Mouse (Mus musculus) C2C12 (cell line): ENCODE results near the gene Kif4. TPM values are rescaled to one million over a fixed set of nuclear protein-coding genes. Genes with fewer than 3 reads are reported as not detected.

Experiments
- H3K27me3 ChIP-seq: one replicate; pipeline ENCODE4 v1.6.1; 2011; ENCODE audit not compliant: control insufficient read depth, insufficient read depth, insufficient read length
- H3K36me3 ChIP-seq: one replicate; pipeline ENCODE4 v1.6.1; 2011; ENCODE audit not compliant: control insufficient read depth, insufficient read depth
- H3K4me3 ChIP-seq: one replicate; pipeline ENCODE4 v1.5.1; 2011; ENCODE audit warnings: mild to moderate bottlenecking, control low read depth; ENCODE audit not compliant: poor library complexity, insufficient read depth, severe bottlenecking
- H3K79me2 ChIP-seq: one replicate; pipeline ENCODE4 v1.6.1; 2011; ENCODE audit not compliant: control insufficient read depth, insufficient read depth
- H3K79me3 ChIP-seq: one replicate; pipeline ENCODE4 v1.6.1; 2011; ENCODE audit warnings: low read depth, control low read depth
- H3ac ChIP-seq: one replicate; pipeline ENCODE3; 2011; ENCODE audit warnings: low read depth; ENCODE audit not compliant: control insufficient read depth, insufficient read length
- CEBPB ChIP-seq: IDR thresholded peaks from one replicate; pipeline ENCODE4 v1.6.1; 2011; ENCODE audit warnings: low read depth, mild to moderate bottlenecking, control low read depth, moderate library complexity
- CTCF ChIP-seq: IDR thresholded peaks from one replicate; pipeline ENCODE4 v1.5.1; 2011; ENCODE audit not compliant: control insufficient read depth, insufficient read depth, insufficient read length
- FOSL1 ChIP-seq: IDR thresholded peaks from one replicate; pipeline ENCODE4 v1.8.0; 2011; ENCODE audit warnings: mild to moderate bottlenecking, low read length; ENCODE audit not compliant: poor library complexity, insufficient read depth, severe bottlenecking
- MAX ChIP-seq: IDR thresholded peaks from one replicate; pipeline ENCODE4 v1.6.1; 2011; ENCODE audit warnings: mild to moderate bottlenecking, control low read depth
- MYOD1 ChIP-seq: IDR thresholded peaks from one replicate; pipeline ENCODE4 v1.6.1; 2011; ENCODE audit warnings: low read depth; ENCODE audit not compliant: control insufficient read depth, insufficient read length
- MYOG ChIP-seq: IDR thresholded peaks from one replicate; pipeline ENCODE4 v1.6.1; 2011; ENCODE audit not compliant: control insufficient read depth, insufficient read length; ENCODE audit errors: extremely low read depth
- USF1 ChIP-seq: IDR thresholded peaks from one replicate; pipeline ENCODE4 v1.6.1; 2011; ENCODE audit warnings: low read depth, mild to moderate bottlenecking, control low read depth, moderate library complexity
- polyA plus RNA-seq: library from polyadenylated mRNA; unstranded; fragments of >200 nt; fragmentation: generic; extraction: Trizol; gene quantifications from one replicate; pipeline ENCODE4 v1.2.1, GENCODE M21; 2012; ENCODE audit warnings: missing spikeins

The Kif4 gene
- polyA plus RNA-seq, 1 experiment, result 14.2 TPM

DNA sequence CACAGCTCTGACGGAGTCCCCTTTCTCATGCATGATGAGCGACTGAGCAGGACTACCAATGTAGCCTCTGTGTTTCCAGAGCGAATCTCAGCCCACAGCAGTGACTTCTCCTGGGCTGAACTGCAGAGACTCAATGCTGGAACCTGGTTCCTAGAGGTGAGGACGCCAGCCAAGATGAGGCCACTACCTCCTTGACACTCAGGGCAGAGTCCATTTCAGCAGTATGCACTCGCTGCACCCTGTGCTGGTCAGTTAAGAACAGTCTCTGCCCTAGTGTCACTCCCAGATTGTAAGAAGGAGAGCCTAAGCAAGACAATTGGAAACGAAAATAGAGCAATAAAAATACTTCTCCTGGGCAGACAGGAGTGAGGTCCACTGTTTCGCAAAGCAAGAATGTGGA is 108.8 kb downstream of the Kif4 start:
- H3K79me3 ChIP-seq, result no peaks in the 10 kb centered on the region
- TF ChIP-seq FOSL1 (no peak), CTCF (no peak), MYOD1 (no peak), USF1 (no peak), MYOG (no peak), CEBPB (no peak), MAX (no peak)
- H3K36me3 ChIP-seq, result no peaks in the 10 kb centered on the region
- H3K79me2 ChIP-seq, result no peaks in the 10 kb centered on the region
- no peak overlapping the region for H3ac ChIP-seq
- H3K27me3 ChIP-seq, result no peaks in the 10 kb centered on the region
- no peak overlapping the region for H3K4me3 ChIP-seq

DNA sequence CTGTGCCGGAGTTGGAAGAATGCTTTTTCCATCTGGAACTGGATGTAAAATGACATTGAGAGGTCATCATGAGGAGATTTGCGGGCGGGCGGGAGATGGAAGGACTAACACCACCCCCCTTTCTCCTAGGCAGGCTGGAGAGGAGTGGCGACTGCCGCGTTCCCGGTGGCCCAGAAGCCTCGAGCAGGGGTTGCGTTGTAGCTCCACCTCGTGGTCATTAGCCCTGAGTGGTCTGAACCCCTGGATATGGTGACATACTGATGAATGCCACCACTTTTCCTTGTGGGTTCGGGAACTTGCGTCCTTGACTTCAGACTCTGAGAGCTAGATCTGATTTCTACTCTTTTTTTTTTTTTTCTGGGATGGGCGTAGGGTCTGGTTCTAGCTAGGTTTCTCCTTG is 113.4 kb downstream of the Kif4 start:
- TF ChIP-seq CTCF (peak; percentile 69), MAX (no peak), MYOD1 (no peak), CEBPB (no peak), USF1 (no peak)
- Histone ChIP-seq H3ac (no peak overlapping the region), H3K27me3 (no peaks in the 10 kb centered on the region), H3K79me3 (no peaks in the 10 kb centered on the region), H3K36me3 (no peaks in the 10 kb centered on the region), H3K4me3 (no peak overlapping the region), H3K79me2 (no peaks in the 10 kb centered on the region)

DNA sequence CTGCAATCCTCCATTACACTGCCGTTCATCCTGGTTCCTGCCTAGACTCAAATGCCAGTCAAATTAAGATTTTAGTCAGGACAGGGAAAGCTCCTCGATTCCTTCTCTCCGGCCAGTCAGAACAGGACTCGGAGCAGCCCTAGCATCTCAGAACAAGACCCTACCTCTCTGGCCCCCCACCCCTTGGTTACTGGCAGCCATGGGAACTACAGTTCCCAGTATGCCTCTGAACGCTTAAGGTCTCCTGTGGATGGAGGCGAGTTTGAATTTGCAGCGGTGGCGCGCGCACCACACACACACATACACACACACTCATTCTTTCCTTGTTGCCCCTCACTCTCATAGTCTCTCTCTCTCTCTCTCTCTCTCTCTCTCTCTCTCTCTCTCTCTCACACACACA is 113.9 kb downstream of the Kif4 start:
- H3K36me3 ChIP-seq, result no peaks in the 10 kb centered on the region
- H3K4me3 ChIP-seq, result no peak overlapping the region
- H3K27me3 ChIP-seq, result no peaks in the 10 kb centered on the region
- H3K79me2 ChIP-seq, result no peaks in the 10 kb centered on the region
- TF ChIP-seq CTCF, result no peak
- no peak for TF ChIP-seq MYOD1
- no peak for TF ChIP-seq MAX
- no peak for TF ChIP-seq CEBPB
- no peak for TF ChIP-seq USF1
- TF ChIP-seq FOSL1, result no peak
- TF ChIP-seq MYOG, result no peak
- H3ac ChIP-seq, result peak overlapping the region; percentile 33
- no peaks in the 10 kb centered on the region for H3K79me3 ChIP-seq

DNA sequence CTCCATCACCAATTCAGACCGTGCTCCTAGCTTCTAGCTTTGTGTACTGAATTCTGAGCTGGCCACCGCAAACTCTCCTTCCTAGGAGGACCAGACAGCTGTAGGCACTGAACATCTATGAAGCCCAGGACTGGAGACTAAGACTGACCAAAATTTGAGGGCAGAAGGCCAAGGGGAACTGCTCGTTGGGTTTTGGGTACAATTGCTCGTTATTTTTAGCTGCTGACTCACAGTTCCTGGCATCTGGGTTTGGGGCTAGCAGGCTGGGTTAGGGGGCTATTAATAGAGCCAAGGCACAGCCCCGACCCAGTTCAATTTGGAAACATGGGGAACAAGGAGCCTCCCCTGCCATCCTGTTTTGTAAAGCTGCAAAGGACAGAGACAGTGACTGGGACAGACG is 115.2 kb downstream of the Kif4 start:
- H3ac ChIP-seq, result no peak overlapping the region
- no peak for TF ChIP-seq USF1
- no peak for TF ChIP-seq MYOG
- TF ChIP-seq CTCF, result no peak
- no peak for TF ChIP-seq CEBPB
- no peak for TF ChIP-seq FOSL1
- TF ChIP-seq MYOD1, result no peak
- no peak for TF ChIP-seq MAX
- no peaks in the 10 kb centered on the region for H3K36me3 ChIP-seq
- H3K79me2 ChIP-seq, result no peaks in the 10 kb centered on the region
- no peaks in the 10 kb centered on the region for H3K27me3 ChIP-seq
- no peak overlapping the region for H3K4me3 ChIP-seq
- no peaks in the 10 kb centered on the region for H3K79me3 ChIP-seq

DNA sequence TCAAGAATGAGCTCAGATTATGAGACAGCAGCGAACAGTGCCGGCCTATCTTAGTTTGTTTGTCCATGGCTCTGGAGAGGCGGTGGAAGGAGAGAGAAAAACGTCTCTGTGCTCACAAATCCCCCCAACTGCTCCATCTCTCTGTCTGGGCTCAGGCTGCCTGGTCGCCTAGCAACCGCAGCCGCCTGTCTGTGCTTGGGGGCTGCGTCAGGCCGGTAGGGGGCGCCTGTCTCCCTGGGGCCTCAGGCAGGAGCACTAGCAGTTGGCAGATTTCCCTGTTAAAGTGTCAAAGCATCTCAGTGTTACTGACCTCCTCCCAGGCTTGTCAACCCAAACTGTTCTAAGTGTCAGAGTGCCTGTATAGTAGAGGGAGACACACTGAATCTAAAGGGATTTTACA is 116.4 kb downstream of the Kif4 start:
- Histone ChIP-seq H3K27me3 (no peaks in the 10 kb centered on the region), H3K79me2 (no peaks in the 10 kb centered on the region), H3ac (no peak overlapping the region), H3K79me3 (no peaks in the 10 kb centered on the region), H3K36me3 (no peaks in the 10 kb centered on the region), H3K4me3 (no peak overlapping the region)
- TF ChIP-seq FOSL1 (no peak), MYOG (no peak), CEBPB (no peak)

DNA sequence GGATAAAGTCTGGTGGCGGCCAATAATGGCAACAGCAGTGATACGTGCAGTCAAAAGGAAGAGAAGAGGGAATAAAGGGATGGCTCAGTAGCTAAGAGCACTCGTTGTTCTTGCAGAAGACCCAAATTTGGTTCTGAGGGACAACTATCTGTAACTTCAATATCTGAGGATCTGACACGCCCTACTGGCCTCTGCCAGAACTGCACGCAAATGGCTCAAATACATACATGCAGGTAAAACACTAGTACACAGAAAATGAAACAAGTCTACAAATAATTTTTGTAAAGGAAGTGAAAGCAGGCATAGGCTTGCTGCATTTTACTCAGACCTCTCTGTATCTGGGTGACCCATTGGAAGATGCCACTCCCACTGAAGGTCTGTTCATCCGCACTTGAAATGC is 140.3 kb downstream of the Kif4 start:
- no peak overlapping the region for H3K4me3 ChIP-seq
- no peak for TF ChIP-seq MYOG
- TF ChIP-seq CEBPB, result no peak
- TF ChIP-seq CTCF, result no peak
- no peak for TF ChIP-seq USF1
- no peak for TF ChIP-seq MYOD1
- TF ChIP-seq FOSL1, result no peak
- no peak for TF ChIP-seq MAX
- no peaks in the 10 kb centered on the region for H3K79me3 ChIP-seq
- H3ac ChIP-seq, result no peak overlapping the region
- H3K27me3 ChIP-seq, result no peaks in the 10 kb centered on the region
- H3K36me3 ChIP-seq, result no peaks in the 10 kb centered on the region
- no peaks in the 10 kb centered on the region for H3K79me2 ChIP-seq
